Mouse (Mus musculus): ENCODE measurements at regions not wholly inside any gene's neighbourhood (a gene's known extent, or its start where the extent isn't known, plus 50 kb on each side); places are given as distances from the start of the nearest gene placed in this dataset.
A peak's percentile ranks its signal among the peaks of the same experiment; 100 is the strongest.

- no peak for DNase-seq
Measured at GRCm38 (mm10) chrX:35791273-35791672, 97.4 kb upstream of the Dock11 start.

- peak; percentile 1 to 35 for DNase-seq
Measured at GRCm38 (mm10) chrX:35813206-35813605, 75.4 kb upstream of the Dock11 start.

GRCm38 (mm10) chrX:35834411-35834810 lies 54.2 kb upstream of the Dock11 start:
- DNase-seq: peak; percentile 15 to 35

DNA sequence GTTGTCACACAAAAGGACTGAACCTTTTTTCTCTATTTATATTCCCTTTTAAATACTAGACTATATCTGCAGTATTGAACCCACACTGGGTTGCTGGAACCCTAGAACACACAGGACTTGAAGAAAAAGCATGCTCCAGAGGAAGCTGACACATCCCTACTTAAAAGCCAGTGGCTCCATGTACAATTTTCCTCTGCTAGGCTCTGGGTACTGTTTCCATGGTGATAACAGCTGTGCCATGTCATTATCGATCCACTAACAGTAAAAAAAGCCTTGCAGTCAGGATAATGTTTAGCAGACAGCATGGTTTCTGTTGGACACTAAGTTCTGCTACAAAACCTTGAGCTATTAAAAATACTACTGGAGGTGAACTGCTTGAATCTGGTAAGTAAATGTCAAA lies 50.6 kb upstream of the Dock11 start:
- DNase-seq: no peak
